Mouse (Mus musculus): ENCODE measurements around the gene Ier2. TPM values are rescaled to one million over a fixed set of nuclear protein-coding genes. Genes with fewer than 3 reads are reported as not detected.
"Not testable (repeated sequence)": the region's sequence is repeated elsewhere in the genome, so short reads cannot be mapped to it uniquely, and the experiment has no call there.

Gene Ier2
- polyA plus RNA-seq, 1 experiment from 2014 or later: 80.6 TPM

- no peaks in the 10 kb centered on the region for H3K9me3 ChIP-seq
- no peak overlapping the region for H3K27ac ChIP-seq
- no peak for ATAC-seq (ENCODE audit: insufficient number of reproducible peaks, low FRiP score, low TSS enrichment, low read depth)
- H3K4me2 ChIP-seq: no peak overlapping the region
- whole genome bisulfite sequencing: 40% methylated on average over 10 of the region's 10 CpGs
- H3K4me1 ChIP-seq: peaks cover 37% of the 10 kb centered on the region
- H3K9ac ChIP-seq: no peak overlapping the region
- H3K27me3 ChIP-seq: no peaks in the 10 kb centered on the region
- no peaks in the 10 kb centered on the region for H3K36me3 ChIP-seq
- H3K4me3 ChIP-seq: no peak overlapping the region
Observed at GRCm38 (mm10) chr8:84633841-84634584, 28.6 kb downstream of the Ier2 start.

DNA sequence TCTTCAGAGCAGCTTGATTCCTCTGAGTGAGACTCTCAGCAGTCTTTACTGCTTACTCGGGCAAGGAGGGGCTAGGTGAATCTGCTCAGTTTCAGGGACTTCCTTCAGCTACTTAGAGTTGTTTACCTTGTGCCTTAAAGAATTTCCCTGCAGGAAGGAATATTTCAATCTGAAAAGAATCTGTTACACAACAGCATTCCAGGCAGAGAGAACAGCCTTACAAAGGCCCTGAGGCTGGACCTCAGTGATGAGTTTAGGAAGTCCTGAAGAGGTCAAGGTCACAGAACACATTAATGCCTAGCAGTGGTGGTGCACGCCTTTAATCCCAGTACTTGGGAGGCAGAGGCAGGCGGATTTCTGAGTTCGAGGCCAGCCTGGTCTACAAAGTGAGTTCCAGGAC lies 30.8 kb downstream of the Ier2 start:
- Histone ChIP-seq H3K9ac (no peak overlapping the region), H3K4me3 (no peak overlapping the region), H3K27me3 (no peaks in the 10 kb centered on the region), H3K36me3 (no peaks in the 10 kb centered on the region), H3K4me1 (peaks cover 24% of the 10 kb centered on the region), H3K4me2 (no peak overlapping the region), H3K27ac (no peak overlapping the region), H3K9me3 (no peaks in the 10 kb centered on the region)
- 89% methylated on average over 4 of the region's 4 CpGs for WGBS
- no peak for ATAC-seq (ENCODE audit: insufficient number of reproducible peaks, low FRiP score, low TSS enrichment, low read depth)

DNA sequence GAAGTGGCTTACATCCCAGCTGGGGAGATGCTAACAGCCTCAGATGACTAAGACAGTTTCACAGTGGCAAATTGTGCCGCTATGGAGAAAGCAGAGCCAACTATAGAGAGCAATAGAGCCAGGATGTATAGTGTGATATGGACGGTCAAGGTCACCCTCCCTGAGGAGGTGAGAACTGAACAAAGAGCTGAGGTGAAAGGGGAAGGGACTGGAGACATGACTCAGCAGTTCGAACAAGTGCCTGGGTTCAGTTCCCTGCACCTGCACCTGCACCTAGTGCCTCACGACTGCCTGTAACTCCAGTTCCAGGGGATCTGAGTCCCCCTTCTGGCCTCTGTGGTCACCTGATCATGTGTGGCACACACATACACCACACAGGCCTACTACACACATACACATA lies 32.5 kb downstream of the Ier2 start:
- WGBS: 62% methylated on average over 4 of the region's 4 CpGs
- Histone ChIP-seq H3K4me2 (no peak overlapping the region), H3K4me1 (peaks cover 10% of the 10 kb centered on the region), H3K36me3 (no peaks in the 10 kb centered on the region), H3K27me3 (no peaks in the 10 kb centered on the region), H3K9ac (no peak overlapping the region), H3K27ac (no peak overlapping the region), H3K4me3 (no peak overlapping the region), H3K9me3 (no peaks in the 10 kb centered on the region)
- no peak for ATAC-seq (ENCODE audit: insufficient number of reproducible peaks, low FRiP score, low TSS enrichment, low read depth)

DNA sequence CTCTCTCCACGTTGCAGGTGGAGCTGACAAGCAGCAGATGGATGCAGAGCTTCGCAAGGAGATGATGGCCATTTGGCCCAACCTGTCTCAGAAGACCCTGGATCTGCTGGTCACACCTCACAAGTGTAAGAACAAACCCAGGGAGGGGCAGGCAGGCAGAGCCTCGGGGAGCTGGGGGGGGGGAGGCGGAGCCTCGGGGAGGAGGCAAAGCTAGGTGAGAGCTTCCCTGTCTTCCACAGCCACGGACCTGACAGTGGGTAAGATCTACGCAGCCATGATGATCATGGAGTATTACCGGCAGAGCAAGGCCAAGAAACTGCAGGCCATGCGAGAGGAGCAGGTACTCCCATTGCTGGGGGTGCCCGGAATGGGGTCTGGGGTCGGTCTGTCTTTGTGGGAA lies 33.1 kb downstream of the Ier2 start:
- Histone ChIP-seq H3K4me2 (no peak overlapping the region), H3K27me3 (no peaks in the 10 kb centered on the region), H3K27ac (no peak overlapping the region), H3K9ac (no peak overlapping the region), H3K4me1 (0 out of 2 replicates have a peak, but pooled peaks cover 4% of the 10 kb centered on the region), H3K36me3 (no peaks in the 10 kb centered on the region), H3K4me3 (no peak overlapping the region), H3K9me3 (no peaks in the 10 kb centered on the region)
- ATAC-seq (ENCODE audit: insufficient number of reproducible peaks, low FRiP score, low TSS enrichment, low read depth): no peak
- 61% methylated on average over 9 of the region's 11 CpGs for WGBS

- not testable (repeated sequence) for H3K36me3 ChIP-seq; H3K4me3 ChIP-seq; H3K9me3 ChIP-seq; H3K27ac ChIP-seq; H3K27me3 ChIP-seq; H3K9ac ChIP-seq; H3K4me2 ChIP-seq; H3K4me1 ChIP-seq; ATAC-seq (ENCODE audit: insufficient number of reproducible peaks, low FRiP score, low TSS enrichment, low read depth)
- WGBS: 70% methylated on average over 4 of the region's 4 CpGs
Observed at GRCm38 (mm10) chr8:84623425-84623824, 39.2 kb downstream of the Ier2 start.

- H3K4me3 ChIP-seq: no peak overlapping the region
- H3K4me1 ChIP-seq: peaks cover 7% of the 10 kb centered on the region
- WGBS: 74% methylated on average over 8 of the region's 8 CpGs
- H3K36me3 ChIP-seq: no peaks in the 10 kb centered on the region
- no peak for ATAC-seq (ENCODE audit: insufficient number of reproducible peaks, low FRiP score, low TSS enrichment, low read depth)
- no peaks in the 10 kb centered on the region for H3K9me3 ChIP-seq
- no peak overlapping the region for H3K27ac ChIP-seq
- H3K27me3 ChIP-seq: no peaks in the 10 kb centered on the region
- H3K4me2 ChIP-seq: no peak overlapping the region
- H3K9ac ChIP-seq: no peak overlapping the region
Observed at GRCm38 (mm10) chr8:84621102-84621625, 41.5 kb downstream of the Ier2 start.

DNA sequence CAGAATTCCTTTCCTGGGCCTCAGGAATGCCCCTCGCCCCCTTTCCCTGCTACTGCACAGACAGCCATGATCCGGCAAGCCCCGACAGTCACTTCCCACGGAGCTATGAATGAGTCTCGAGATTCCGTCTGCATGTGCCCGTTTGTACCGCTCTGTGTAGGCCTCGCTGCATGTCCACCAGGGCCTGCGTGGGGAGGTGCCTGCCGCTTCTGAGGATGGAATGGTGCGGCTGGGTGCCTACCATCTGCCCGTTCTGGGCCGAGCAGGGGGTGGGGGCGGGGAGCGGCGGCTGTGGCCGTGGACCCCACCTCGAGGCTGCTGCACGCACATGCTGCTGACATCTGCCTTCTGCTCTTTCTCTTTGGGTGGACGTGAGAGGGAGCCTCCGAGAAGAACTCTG lies 45.6 kb downstream of the Ier2 start:
- Histone ChIP-seq H3K9ac (no peak overlapping the region), H3K4me1 (peaks cover 16% of the 10 kb centered on the region), H3K4me3 (no peak overlapping the region), H3K4me2 (no peak overlapping the region), H3K27me3 (no peaks in the 10 kb centered on the region; the same call in 1 of the 2 replicates), H3K9me3 (no peaks in the 10 kb centered on the region), H3K36me3 (no peaks in the 10 kb centered on the region), H3K27ac (peak overlapping the region; percentile 17)
- ATAC-seq (ENCODE audit: insufficient number of reproducible peaks, low FRiP score, low TSS enrichment, low read depth): no peak
- 38% methylated on average over 22 of the region's 22 CpGs for WGBS

DNA sequence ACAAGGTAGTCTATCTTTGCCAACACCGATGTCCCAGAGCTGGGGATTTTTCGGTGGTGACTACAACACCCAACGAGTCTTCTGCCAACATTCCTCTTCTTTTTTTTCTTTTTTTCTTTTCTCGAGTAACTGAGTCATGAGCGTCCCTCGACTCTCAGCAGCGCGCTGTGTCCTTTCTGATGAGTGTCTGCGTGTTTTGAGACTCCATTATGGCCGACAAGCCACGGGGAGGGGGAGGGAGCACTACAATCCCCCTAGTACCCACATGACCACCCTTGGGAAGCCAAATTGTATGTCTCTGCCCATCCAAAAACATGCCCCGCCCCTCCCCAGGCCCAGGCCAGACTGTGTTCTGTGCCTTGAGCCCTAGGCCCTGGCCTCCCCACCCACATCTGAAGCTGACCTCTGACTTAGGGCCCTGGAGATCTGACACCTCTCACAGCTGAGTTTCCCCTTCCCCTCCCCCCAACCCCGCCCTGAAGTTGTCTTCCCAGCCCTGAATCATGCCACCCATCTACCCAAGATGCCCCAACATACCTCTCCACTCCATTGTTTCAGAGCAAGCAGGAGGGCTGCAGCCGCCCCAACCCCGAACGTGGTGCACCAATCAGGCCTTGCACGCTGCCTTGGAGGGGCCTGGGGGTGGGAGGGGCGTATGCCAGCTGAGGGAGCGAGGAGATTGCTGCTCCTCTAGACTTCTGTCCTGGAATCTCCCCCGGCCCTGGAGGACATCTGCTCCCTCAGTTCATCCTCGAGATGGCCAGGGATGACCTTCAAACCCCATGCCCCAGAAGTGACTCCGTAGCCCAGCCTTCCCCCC lies 46.8 kb downstream of the Ier2 start:
- H3K4me3 ChIP-seq: peak overlapping the region; percentile 8; the same call in 1 of the 2 replicates
- peak overlapping the region; percentile 68 for H3K27ac ChIP-seq
- peak; percentile 50 for ATAC-seq (ENCODE audit: insufficient number of reproducible peaks, low FRiP score, low TSS enrichment, low read depth)
- H3K9me3 ChIP-seq: no peaks in the 10 kb centered on the region
- 30% methylated on average over 22 of the region's 22 CpGs for WGBS
- no peak overlapping the region for H3K9ac ChIP-seq
- H3K27me3 ChIP-seq: no peaks in the 10 kb centered on the region; the same call in 1 of the 2 replicates
- H3K36me3 ChIP-seq: no peaks in the 10 kb centered on the region
- peak overlapping the region; percentile 20; the same call in 1 of the 2 replicates for H3K4me2 ChIP-seq
- H3K4me1 ChIP-seq: peaks cover 16% of the 10 kb centered on the region

- H3K4me1 ChIP-seq: peaks cover 16% of the 10 kb centered on the region
- no peak overlapping the region for H3K4me3 ChIP-seq
- ATAC-seq (ENCODE audit: insufficient number of reproducible peaks, low FRiP score, low TSS enrichment, low read depth): no peak
- 29% methylated on average over 16 of the region's 16 CpGs for WGBS
- H3K27me3 ChIP-seq: no peaks in the 10 kb centered on the region; the same call in 1 of the 2 replicates
- H3K27ac ChIP-seq: no peak overlapping the region
- H3K36me3 ChIP-seq: no peaks in the 10 kb centered on the region
- H3K9me3 ChIP-seq: no peaks in the 10 kb centered on the region
- H3K4me2 ChIP-seq: peak overlapping the region; percentile 25; the same call in 1 of the 2 replicates
- H3K9ac ChIP-seq: no peak overlapping the region
Observed at GRCm38 (mm10) chr8:84614512-84615223, 48.0 kb downstream of the Ier2 start.
